Comparison of ENCODE assay signal across 20 mouse cellular contexts in the genomic region with DNA sequence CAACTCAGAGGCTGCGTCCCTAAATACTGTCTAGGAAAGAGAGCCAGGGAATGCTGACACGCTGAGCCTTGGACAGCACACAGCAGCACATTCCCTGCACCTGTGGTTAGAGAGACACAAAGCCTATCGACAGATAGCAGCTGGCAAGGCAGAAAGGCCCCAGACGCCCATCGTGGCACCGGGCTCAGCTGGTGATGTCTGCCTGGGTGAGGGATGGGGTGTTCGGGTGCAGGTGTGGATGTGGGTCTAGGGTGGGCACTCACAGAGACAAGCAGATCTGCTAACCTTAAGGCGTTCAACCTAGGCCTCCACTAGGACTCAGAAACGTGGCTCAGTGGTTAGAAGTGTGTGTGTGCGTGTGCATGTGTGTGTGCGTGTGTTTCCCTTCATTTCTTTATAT.
"Had no signal": no experiment of that assay in that cellular context is flagged by ENCODE, and none has a peak within 500 bp of the region (broad histone marks: within the 10 kb centered on the region; RNA-seq: fewer than 3 reads in every experiment).

No protein-coding gene starts in this region.

- H3K4me2 ChIP-seq: liver, embryonic 11.5 days; liver, embryonic 13.5 days; liver, embryonic 15.5 days; lung, embryonic 15.5 days; midbrain, embryonic 12.5 days; neural tube, embryonic 12.5 days; stomach, embryonic 15.5 days had no signal

- H3K27me3 ChIP-seq: liver, embryonic 13.5 days; liver, embryonic 15.5 days; lung, embryonic 15.5 days; neural tube, embryonic 12.5 days; stomach, embryonic 15.5 days had no signal

- H3K36me3 ChIP-seq: liver, embryonic 13.5 days; liver, embryonic 15.5 days; lung, embryonic 15.5 days; midbrain, embryonic 12.5 days; neural tube, embryonic 12.5 days; stomach, embryonic 15.5 days had no signal

- H3K4me1 ChIP-seq: liver, embryonic 13.5 days; liver, embryonic 15.5 days; lung, embryonic 15.5 days; megakaryocyte, embryonic 14.5 days; midbrain, embryonic 12.5 days; neural tube, embryonic 12.5 days; stomach, embryonic 15.5 days had no signal

- H3K9me3 ChIP-seq: liver, embryonic 13.5 days; liver, embryonic 15.5 days; lung, embryonic 15.5 days; midbrain, embryonic 12.5 days; neural tube, embryonic 12.5 days; stomach, embryonic 15.5 days had no signal

- H3K4me3 ChIP-seq: liver, embryonic 13.5 days; liver, embryonic 15.5 days; lung, embryonic 15.5 days; megakaryocyte, embryonic 14.5 days; midbrain, embryonic 12.5 days; myocyte; neural tube, embryonic 12.5 days; stomach, embryonic 15.5 days had no signal

- H3K27ac ChIP-seq: liver, embryonic 13.5 days; liver, embryonic 15.5 days; lung, embryonic 15.5 days; macrophage; midbrain, embryonic 12.5 days; neural tube, embryonic 12.5 days; stomach, embryonic 15.5 days; stomach, postnatal 0 days had no signal

- H3K9ac ChIP-seq: liver, embryonic 13.5 days; liver, embryonic 15.5 days; liver, postnatal 0 days; lung, embryonic 15.5 days; midbrain, embryonic 12.5 days; neural tube, embryonic 12.5 days; stomach, embryonic 15.5 days had no signal

- ATAC-seq: liver, postnatal 0 days; lung, postnatal 0 days; midbrain, embryonic 16.5 days had no signal

- DNase-seq: liver; liver, embryonic 13.5 days; liver, postnatal 0 days; lung, adult 2 months; lung, postnatal 14 days; lung, postnatal 36 days; midbrain, embryonic 14.5 days; right cerebral cortex, postnatal 14 days had no signal
